Mouse (Mus musculus) neural tube, embryonic 15.5 days (tissue): ENCODE data around the gene Slc35b2. TPM values are rescaled to one million over a fixed set of nuclear protein-coding genes. Genes with fewer than 3 reads are reported as not detected.

Experiments
- ATAC-seq: fragments of 200-750 bp; cut with Nextera tagmentation; 2 replicates; pipeline ENCODE4 v1.8.0; 2017; ENCODE audit warnings: mild to moderate bottlenecking, moderate TSS enrichment, moderate library complexity; ENCODE audit not compliant: low FRiP score
- H3K27ac ChIP-seq: fragments of 300-500 bp; sonication (generic); replicated peaks from 2 replicates; pipeline ENCODE4 v1.5.1; 2015; ENCODE audit warnings: mild to moderate bottlenecking, inconsistent platforms
- H3K27me3 ChIP-seq: fragments of 300-500 bp; sonication (generic); replicated peaks from 2 replicates; pipeline ENCODE4 v1.6.1; 2015; ENCODE audit warnings: inconsistent platforms
- H3K36me3 ChIP-seq: fragments of 300-500 bp; sonication (generic); 2 replicates; pipeline ENCODE4 v1.6.1; 2015; ENCODE audit warnings: inconsistent platforms
- H3K4me1 ChIP-seq: fragments of 300-500 bp; sonication (generic); 2 replicates; pipeline ENCODE4 v1.6.1; 2015; ENCODE audit warnings: inconsistent platforms
- H3K4me2 ChIP-seq: fragments of 300-500 bp; sonication (generic); 2 replicates; pipeline ENCODE4 v1.6.1; 2015; ENCODE audit warnings: inconsistent platforms, mild to moderate bottlenecking, moderate library complexity
- H3K4me3 ChIP-seq: fragments of 300-500 bp; sonication (generic); replicated peaks from 2 replicates; pipeline ENCODE4 v1.5.1; 2015; ENCODE audit warnings: mild to moderate bottlenecking, inconsistent platforms
- H3K9ac ChIP-seq: fragments of 300-500 bp; sonication (generic); replicated peaks from 2 replicates; pipeline ENCODE4 v1.6.1; 2015; ENCODE audit warnings: mild to moderate bottlenecking, inconsistent platforms
- H3K9me3 ChIP-seq: fragments of 300-500 bp; sonication (generic); replicated peaks from 2 replicates; pipeline ENCODE4 v1.6.1; 2016; ENCODE audit warnings: inconsistent platforms
- WGBS: fragments of 180-500 bp; shearing (Covaris S2); methylation state at CpG from one replicate; pipeline ENCODE4 v1.1.7; 2015; ENCODE audit warnings: mixed read lengths; 5-methylcytosine and 5-hydroxymethylcytosine counted together
- polyA plus RNA-seq: library from polyadenylated mRNA; unstranded; fragments of >200 nt; fragmentation: Nextera tagmentation; extraction: Ambion mirVana; gene quantifications from 2 replicates; pipeline ENCODE4 v1.2.1, GENCODE M21; 2015

The Slc35b2 gene
- 86.3 and 99.5 TPM in 2 replicates for polyA plus RNA-seq

GRCm38 (mm10) chr17:45563655-45564530, at the start of gene Slc35b2:
Gene Slc35b2 (plus strand): TSS chr17:45563874.
- Histone ChIP-seq H3K27ac (peak within 1 kb of the TSS; percentile 88), H3K4me2 (peak within 1 kb of the TSS; percentile 96), H3K27me3 (no peaks in the 10 kb centered on the region), H3K4me3 (peak within 1 kb of the TSS; percentile 83), H3K9me3 (no peaks in the 10 kb centered on the region), H3K9ac (peak within 1 kb of the TSS; percentile 91), H3K36me3 (peaks cover 36% of the 10 kb centered on the region), H3K4me1 (peaks cover 41% of the 10 kb centered on the region)
- under 1% methylated on average over 59 of the region's 61 CpGs for WGBS
- ATAC-seq = peak; percentile 87

- WGBS = 65% methylated on average over 15 of the region's 15 CpGs
- Histone ChIP-seq H3K4me2 (no peak overlapping the region), H3K4me1 (peaks cover 3% of the 10 kb centered on the region), H3K36me3 (peaks cover 27% of the 10 kb centered on the region), H3K27me3 (no peaks in the 10 kb centered on the region), H3K27ac (no peak overlapping the region), H3K9me3 (no peaks in the 10 kb centered on the region), H3K4me3 (no peak overlapping the region), H3K9ac (no peak overlapping the region)
- ATAC-seq = no peak
These were observed 48.4 kb upstream of the Slc35b2 start for GRCm38 (mm10) chr17:45515204-45515726.

GRCm38 (mm10) chr17:45515806-45516205, 47.9 kb upstream of the Slc35b2 start:
- Histone ChIP-seq H3K27ac (no peak overlapping the region), H3K4me2 (no peak overlapping the region), H3K9ac (no peak overlapping the region), H3K27me3 (no peaks in the 10 kb centered on the region), H3K4me1 (peaks cover 3% of the 10 kb centered on the region), H3K4me3 (no peak overlapping the region), H3K36me3 (peaks cover 28% of the 10 kb centered on the region), H3K9me3 (no peaks in the 10 kb centered on the region)
- no peak for ATAC-seq
- 83% methylated on average over 10 of the region's 10 CpGs for WGBS

GRCm38 (mm10) chr17:45516488-45516887, 47.2 kb upstream of the Slc35b2 start:
- 52% methylated on average over 8 of the region's 8 CpGs for WGBS
- H3K9ac ChIP-seq = no peak overlapping the region
- peaks cover 23% of the 10 kb centered on the region for H3K36me3 ChIP-seq
- no peak overlapping the region for H3K27ac ChIP-seq
- peaks cover 3% of the 10 kb centered on the region for H3K4me1 ChIP-seq
- H3K27me3 ChIP-seq = no peaks in the 10 kb centered on the region
- ATAC-seq = peak; percentile 40
- H3K4me2 ChIP-seq = no peak overlapping the region
- no peak overlapping the region for H3K4me3 ChIP-seq
- no peaks in the 10 kb centered on the region for H3K9me3 ChIP-seq

- Histone ChIP-seq H3K9me3 (no peaks in the 10 kb centered on the region), H3K4me1 (peaks cover 3% of the 10 kb centered on the region), H3K4me2 (no peak overlapping the region), H3K9ac (no peak overlapping the region), H3K27ac (no peak overlapping the region), H3K27me3 (no peaks in the 10 kb centered on the region), H3K4me3 (no peak overlapping the region), H3K36me3 (peaks cover 19% of the 10 kb centered on the region)
- ATAC-seq = no peak
- WGBS = 93% methylated on average over 21 of the region's 21 CpGs
These were observed 46.5 kb upstream of the Slc35b2 start for GRCm38 (mm10) chr17:45517135-45517534.

- peaks cover 7% of the 10 kb centered on the region for H3K4me1 ChIP-seq
- no peak overlapping the region for H3K27ac ChIP-seq
- H3K4me3 ChIP-seq = no peak overlapping the region
- no peaks in the 10 kb centered on the region for H3K27me3 ChIP-seq
- ATAC-seq = no peak
- H3K36me3 ChIP-seq = peaks cover 19% of the 10 kb centered on the region
- 92% methylated on average over 28 of the region's 28 CpGs for WGBS
- no peaks in the 10 kb centered on the region for H3K9me3 ChIP-seq
- no peak overlapping the region for H3K9ac ChIP-seq
- H3K4me2 ChIP-seq = no peak overlapping the region
These were observed 46.0 kb upstream of the Slc35b2 start for GRCm38 (mm10) chr17:45517549-45518215.

GRCm38 (mm10) chr17:45518766-45519475, 44.8 kb upstream of the Slc35b2 start:
- no peak overlapping the region for H3K9ac ChIP-seq
- 78% methylated on average over 12 of the region's 12 CpGs for WGBS
- no peak overlapping the region for H3K4me3 ChIP-seq
- no peak overlapping the region for H3K4me2 ChIP-seq
- no peaks in the 10 kb centered on the region for H3K27me3 ChIP-seq
- peaks cover 18% of the 10 kb centered on the region for H3K4me1 ChIP-seq
- no peaks in the 10 kb centered on the region for H3K9me3 ChIP-seq
- H3K27ac ChIP-seq = no peak overlapping the region
- peaks cover 19% of the 10 kb centered on the region for H3K36me3 ChIP-seq
- ATAC-seq = no peak

- no peak overlapping the region for H3K4me3 ChIP-seq
- ATAC-seq = no peak
- no peaks in the 10 kb centered on the region for H3K9me3 ChIP-seq
- no peak overlapping the region for H3K4me2 ChIP-seq
- no peak overlapping the region for H3K9ac ChIP-seq
- peaks cover 19% of the 10 kb centered on the region for H3K36me3 ChIP-seq
- WGBS = 82% methylated on average over 11 of the region's 11 CpGs
- peaks cover 3% of the 10 kb centered on the region; the same call in 1 of the 2 replicates for H3K27me3 ChIP-seq
- peaks cover 18% of the 10 kb centered on the region for H3K4me1 ChIP-seq
- H3K27ac ChIP-seq = no peak overlapping the region
These were observed 43.5 kb upstream of the Slc35b2 start for GRCm38 (mm10) chr17:45520136-45520535.

GRCm38 (mm10) chr17:45523263-45523662, 40.4 kb upstream of the Slc35b2 start, which contains the start of gene Tcte1:
Gene Tcte1 (plus strand): TSS chr17:45523434.
- peak; percentile 87 for ATAC-seq
- Histone ChIP-seq H3K9ac (peak within 1 kb of the TSS; percentile 44), H3K36me3 (peaks cover 15% of the 10 kb centered on the region), H3K27ac (no peak within 1 kb of the TSS), H3K9me3 (no peaks in the 10 kb centered on the region), H3K4me2 (peak within 1 kb of the TSS; percentile 71), H3K27me3 (peaks cover 12% of the 10 kb centered on the region), H3K4me1 (peaks cover 15% of the 10 kb centered on the region), H3K4me3 (peak within 1 kb of the TSS; percentile 38)
- WGBS = under 1% methylated on average over 21 of the region's 21 CpGs

GRCm38 (mm10) chr17:45524961-45525360, 38.7 kb upstream of the Slc35b2 start:
- no peak for ATAC-seq
- H3K27me3 ChIP-seq = peaks cover 21% of the 10 kb centered on the region
- no peak overlapping the region for H3K9ac ChIP-seq
- H3K36me3 ChIP-seq = peaks cover 8% of the 10 kb centered on the region
- no peak overlapping the region for H3K4me3 ChIP-seq
- no peaks in the 10 kb centered on the region for H3K9me3 ChIP-seq
- H3K27ac ChIP-seq = no peak overlapping the region
- no peak overlapping the region for H3K4me2 ChIP-seq
- peaks cover 15% of the 10 kb centered on the region for H3K4me1 ChIP-seq
- 39% methylated on average over 4 of the region's 4 CpGs for WGBS

- ATAC-seq = no peak
- no peak overlapping the region for H3K9ac ChIP-seq
These were observed 37.1 kb upstream of the Slc35b2 start for GRCm38 (mm10) chr17:45526571-45526970.

More at GRCm38 (mm10) chr17:45526571-45526970, 37.1 kb upstream of the Slc35b2 start:
- Histone ChIP-seq H3K4me1 (peaks cover 15% of the 10 kb centered on the region), H3K9me3 (no peaks in the 10 kb centered on the region), H3K4me3 (no peak overlapping the region), H3K36me3 (no peaks in the 10 kb centered on the region), H3K27ac (no peak overlapping the region), H3K4me2 (no peak overlapping the region), H3K27me3 (peaks cover 28% of the 10 kb centered on the region)
- 23% methylated on average over 5 of the region's 5 CpGs for WGBS
